Mouse (Mus musculus) ES-E14 (cell line): ENCODE data around the gene Msx2. TPM values are rescaled to one million over a fixed set of nuclear protein-coding genes. Genes with fewer than 3 reads are reported as not detected.

Experiments
- DNase-seq: peaks from one replicate; pipeline ENCODE4 v3.0.0-alpha.2; 2013; ENCODE audit warnings: low read depth, low spot score
- H3K27ac ChIP-seq: 2 replicates; pipeline ENCODE4 v1.5.1; 2012; ENCODE audit warnings: low read depth, mild to moderate bottlenecking, low read length, moderate library complexity, mixed read lengths; ENCODE audit not compliant: poor library complexity, insufficient read depth, severe bottlenecking
- H3K36me3 ChIP-seq: 2 replicates; pipeline ENCODE4 v1.6.1; 2012; ENCODE audit warnings: mild to moderate bottlenecking, low read length, moderate library complexity, mixed read lengths; ENCODE audit not compliant: control insufficient read depth, poor library complexity, insufficient read depth, severe bottlenecking
- H3K4me1 ChIP-seq, 2 experiments: fragments of 150-350 bp in 1 of 2; sonication (generic) in 1 of 2; 2 replicates each; pipeline ENCODE4 v1.6.1; 2012; ENCODE audit warnings: low read length in 2 of 2, mild to moderate bottlenecking in 1 of 2, mixed read lengths in 1 of 2; ENCODE audit not compliant: control insufficient read depth in 2 of 2, insufficient read depth in 2 of 2, poor library complexity in 1 of 2
- H3K4me3 ChIP-seq, 2 experiments: fragments of 150-350 bp in 1 of 2; sonication (generic) in 1 of 2; 2 replicates each; pipeline ENCODE4 v1.5.1; 2012; ENCODE audit warnings: low read length in 2 of 2, low read depth in 1 of 2, mild to moderate bottlenecking in 1 of 2, mixed read lengths in 1 of 2; ENCODE audit not compliant: insufficient read depth in 1 of 2, poor library complexity in 1 of 2, severe bottlenecking in 1 of 2
- H3K9ac ChIP-seq: 2 replicates; pipeline ENCODE4 v1.6.1; 2012; ENCODE audit warnings: low read depth, mild to moderate bottlenecking, low read length, mixed read lengths; ENCODE audit not compliant: poor library complexity, insufficient read depth, severe bottlenecking
- H3K9me3 ChIP-seq: fragments of 150-350 bp; sonication (generic); 2 replicates; pipeline ENCODE4 v1.6.1; 2012; ENCODE audit warnings: low read depth, mild to moderate bottlenecking, low read length; ENCODE audit not compliant: control insufficient read depth, insufficient read depth
- CHD2 ChIP-seq: IDR thresholded peaks from 2 replicates; pipeline ENCODE4 v1.6.1; 2014; ENCODE audit warnings: mild to moderate bottlenecking, low read depth, low read length, inconsistent platforms
- HCFC1 ChIP-seq: IDR thresholded peaks from 2 replicates; pipeline ENCODE4 v1.6.1; 2012; ENCODE audit warnings: low read length, inconsistent platforms, borderline replicate concordance; ENCODE audit not compliant: insufficient read depth
- MAFK ChIP-seq: IDR thresholded peaks from 2 replicates; pipeline ENCODE4 v1.6.1; 2014; ENCODE audit warnings: mild to moderate bottlenecking, low read depth, low read length, inconsistent platforms; ENCODE audit not compliant: insufficient read depth
- ZC3H11A ChIP-seq: IDR thresholded peaks from 2 replicates; pipeline ENCODE4 v1.6.1; 2012; ENCODE audit warnings: low read depth, mild to moderate bottlenecking, inconsistent platforms, low read length, borderline replicate concordance
- ZNF384 ChIP-seq: IDR thresholded peaks from 2 replicates; pipeline ENCODE4 v1.6.1; 2012; ENCODE audit warnings: low read depth, low read length, inconsistent platforms
- in situ Hi-C, 2 experiments: fragments of 600-800 bp; cut with MboI; formaldehyde crosslinking; loops; one replicate each; pipeline ENCODE4 v1.15.1; 2025; ENCODE audit warnings: low sequenced_read_pairs in 2 of 2, inconsistent platforms in 1 of 2; ENCODE audit not compliant: unreplicated experiment in 2 of 2
- total RNA-seq: library from RNA; depleted of rRNA; stranded (reverse); fragments of 300-350 nt; gene quantifications from 2 replicates; pipeline ENCODE4 v1.2.3, GENCODE M21; 2012

Msx2 gene
- total RNA-seq, 1 experiment: 3.7 TPM

DNA sequence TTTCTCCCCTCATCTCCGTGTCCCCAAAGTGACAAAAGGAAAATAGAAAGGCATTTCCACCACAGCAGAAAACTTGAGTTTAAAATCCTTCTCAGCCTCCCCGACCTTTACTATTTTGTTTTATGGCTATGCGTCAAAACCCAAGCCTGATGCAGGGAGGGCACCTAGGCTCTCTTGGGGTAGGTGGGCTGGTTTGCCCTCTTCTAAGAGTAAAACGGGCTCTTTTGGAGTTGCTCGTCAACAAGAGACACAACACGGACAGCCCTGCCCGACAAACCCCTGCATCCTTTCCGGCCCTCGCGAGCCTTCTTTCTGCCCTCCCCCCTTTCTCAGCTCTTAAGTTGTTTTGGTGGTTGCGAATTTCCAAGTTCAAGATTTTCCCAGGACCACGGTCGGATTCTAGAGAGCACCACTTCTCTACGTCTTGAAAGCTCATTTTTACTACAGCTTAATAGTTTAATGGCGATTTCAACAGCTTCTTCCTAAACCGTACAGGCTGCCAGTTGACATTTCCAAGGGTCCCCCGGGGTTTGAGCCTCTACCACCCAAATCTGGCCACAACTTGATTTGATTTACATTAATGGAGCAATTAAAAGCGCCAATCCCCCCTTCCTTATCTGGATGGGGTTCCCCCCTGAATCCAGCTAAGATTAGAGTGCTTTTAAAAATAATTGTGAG is 6.5 kb downstream of the Msx2 start:
- Histone ChIP-seq H3K27ac (no peak overlapping the region), H3K9me3 (no peaks in the 10 kb centered on the region), H3K4me3 (no peak overlapping the region), H3K4me1 (peaks cover 0 to 11% of the 10 kb centered on the region in 2 experiments; a peak in 2 of 4 replicates), H3K9ac (no peak overlapping the region), H3K36me3 (no peaks in the 10 kb centered on the region)
- TF ChIP-seq MAFK (no peak), ZC3H11A (no peak), ZNF384 (no peak), CHD2 (no peak), HCFC1 (no peak)
- in situ Hi-C loops: no loop called here
- no peak for DNase-seq

GRCm38 (mm10) chr13:53465191-53465820 is 7.6 kb downstream of the Msx2 start:
- H3K36me3 ChIP-seq: no peaks in the 10 kb centered on the region
- no peaks in the 10 kb centered on the region for H3K9me3 ChIP-seq
- H3K4me3 ChIP-seq: peak overlapping the region in 1 of 2 experiments; percentile 21; a peak in 2 of 4 replicates
- H3K27ac ChIP-seq: no peak overlapping the region
- H3K4me1 ChIP-seq: peaks cover 0 to 17% of the 10 kb centered on the region in 2 experiments; a peak in 2 of 4 replicates
- DNase-seq: no peak
- in situ Hi-C loops: no loop called here
- TF ChIP-seq HCFC1 (no peak), CHD2 (no peak), ZNF384 (no peak), ZC3H11A (no peak), MAFK (no peak)
- no peak overlapping the region for H3K9ac ChIP-seq

DNA sequence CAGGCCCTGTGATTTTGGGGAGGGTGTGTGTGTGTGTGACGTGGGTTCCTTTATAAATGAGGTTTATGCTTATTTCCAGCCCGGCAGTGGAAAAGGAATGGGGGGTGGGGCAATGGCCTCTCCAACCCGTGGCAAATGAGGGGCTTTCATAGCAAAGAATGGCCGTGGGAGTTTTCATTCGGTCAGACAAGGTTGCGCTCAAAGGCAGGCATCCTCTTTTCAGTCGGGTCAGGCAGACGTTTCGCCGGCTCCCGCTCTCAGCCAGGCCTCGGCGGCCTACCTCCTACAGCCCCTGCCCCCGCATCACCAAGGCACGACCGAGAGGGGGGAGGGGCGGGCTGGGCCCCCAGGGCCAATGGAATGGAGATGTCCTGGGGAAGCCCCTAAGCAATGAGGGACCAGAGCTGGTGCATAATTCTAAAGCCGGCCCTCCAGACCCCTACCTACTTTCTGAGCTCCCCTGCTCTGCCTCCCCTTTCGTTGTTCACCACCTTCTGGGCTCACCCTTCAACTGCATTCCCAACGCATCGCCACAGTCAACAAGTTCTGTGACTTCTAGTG is 8.4 kb downstream of the Msx2 start:
- in situ Hi-C loops: no loop called here
- no peaks in the 10 kb centered on the region for H3K9me3 ChIP-seq
- no peaks in the 10 kb centered on the region for H3K36me3 ChIP-seq
- H3K27ac ChIP-seq: no peak overlapping the region
- DNase-seq: no peak
- TF ChIP-seq ZNF384: no peak
- TF ChIP-seq CHD2: no peak
- no peak for TF ChIP-seq ZC3H11A
- TF ChIP-seq MAFK: no peak
- TF ChIP-seq HCFC1: no peak
- H3K4me1 ChIP-seq: peaks cover 0 to 17% of the 10 kb centered on the region in 2 experiments; a peak in 2 of 4 replicates
- no peak overlapping the region; a peak in 1 of 4 replicates for H3K4me3 ChIP-seq
- H3K9ac ChIP-seq: no peak overlapping the region

DNA sequence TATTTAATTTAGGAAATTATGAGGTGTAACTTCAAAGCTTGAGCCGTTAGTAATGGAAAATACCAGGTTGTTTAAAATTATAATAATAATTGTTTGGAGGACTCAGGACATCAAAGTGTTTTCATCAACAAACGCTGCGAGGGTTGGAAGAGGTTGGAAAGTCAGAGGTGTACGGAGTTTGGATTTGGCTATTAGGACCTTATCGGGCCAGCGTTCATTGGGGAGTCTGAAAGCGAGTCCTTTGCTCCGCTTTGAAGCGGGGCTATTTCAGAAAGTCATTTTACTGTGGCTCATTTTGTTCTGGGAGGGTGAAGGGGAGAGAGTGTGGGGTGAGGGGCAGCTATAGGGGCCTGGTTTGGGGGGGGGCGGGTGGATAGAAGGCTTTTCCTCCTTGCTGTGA is 8.9 kb downstream of the Msx2 start:
- Histone ChIP-seq H3K27ac (no peak overlapping the region), H3K9ac (no peak overlapping the region), H3K9me3 (no peaks in the 10 kb centered on the region), H3K4me1 (peaks cover 0 to 17% of the 10 kb centered on the region in 2 experiments; a peak in 2 of 4 replicates), H3K36me3 (no peaks in the 10 kb centered on the region), H3K4me3 (no peak overlapping the region)
- in situ Hi-C loops: no loop called here
- TF ChIP-seq MAFK (no peak), ZNF384 (no peak), HCFC1 (no peak), ZC3H11A (no peak), CHD2 (no peak)
- no peak for DNase-seq
